Mouse (Mus musculus): ENCODE data around the gene Arhgef3.

- TF ChIP-seq CTCF (IDR thresholded peaks at IDR 0.05) (no peak), EP300 (IDR thresholded peaks at IDR 0.05) (no peak)
Measured at GRCm38 (mm10) chr14:27200743-27201576, 86.3 kb downstream of the Arhgef3 start.

All from lung, postnatal 0 days (tissue).